Mouse (Mus musculus): ENCODE data around the gene Thoc7.

- TF ChIP-seq CTCF (conservative IDR thresholded peaks at IDR 0.05; ENCODE audit: low read length): no peak
- TF ChIP-seq POU5F1 (IDR thresholded peaks at IDR 0.05; ENCODE audit: borderline replicate concordance, low read length): no peak
These were observed 15.8 kb upstream of the Thoc7 start for GRCm38 (mm10) chr14:13977498-13977897.

Measured in E14TG2a.4 (cell line).